Mouse (Mus musculus) midbrain, embryonic 13.5 days (tissue): ENCODE data around the gene Resf1. TPM values are rescaled to one million over a fixed set of nuclear protein-coding genes. Genes with fewer than 3 reads are reported as not detected.
"Not testable (repeated sequence)": the region's sequence is repeated elsewhere in the genome, so short reads cannot be mapped to it uniquely, and the experiment has no call there.

Experiments used
- ATAC-seq: fragments of 200-750 bp; cut with Nextera tagmentation; 2 replicates; pipeline ENCODE4 v1.8.0; 2017; ENCODE audit warnings: mild to moderate bottlenecking, moderate TSS enrichment, moderate library complexity
- H3K27ac ChIP-seq: fragments of 300-500 bp; sonication (generic); 2 replicates; pipeline ENCODE4 v1.5.1; 2015; ENCODE audit warnings: inconsistent platforms, mild to moderate bottlenecking, moderate library complexity
- H3K27me3 ChIP-seq: fragments of 300-500 bp; sonication (generic); 2 replicates; pipeline ENCODE4 v1.6.1; 2015; ENCODE audit warnings: mild to moderate bottlenecking, inconsistent platforms
- H3K36me3 ChIP-seq: fragments of 300-500 bp; sonication (generic); 2 replicates; pipeline ENCODE4 v1.6.1; 2015; ENCODE audit warnings: mild to moderate bottlenecking, inconsistent platforms
- H3K4me1 ChIP-seq: fragments of 300-500 bp; sonication (generic); replicated peaks from 2 replicates; pipeline ENCODE4 v1.6.1; 2015; ENCODE audit warnings: inconsistent platforms
- H3K4me2 ChIP-seq: fragments of 300-500 bp; sonication (generic); replicated peaks from 2 replicates; pipeline ENCODE4 v1.6.1; 2015; ENCODE audit warnings: moderate library complexity, mild to moderate bottlenecking, inconsistent platforms
- H3K4me3 ChIP-seq: fragments of 300-500 bp; sonication (generic); replicated peaks from 2 replicates; pipeline ENCODE4 v1.5.1; 2015; ENCODE audit warnings: mild to moderate bottlenecking, inconsistent platforms
- H3K9ac ChIP-seq: fragments of 300-500 bp; sonication (generic); replicated peaks from 2 replicates; pipeline ENCODE4 v1.6.1; 2015; ENCODE audit warnings: mild to moderate bottlenecking, inconsistent platforms
- H3K9me3 ChIP-seq: fragments of 300-500 bp; sonication (generic); 2 replicates; pipeline ENCODE4 v1.6.1; 2016; ENCODE audit warnings: mild to moderate bottlenecking, inconsistent platforms
- WGBS: fragments of 180-500 bp; shearing (Covaris S2); methylation state at CpG from one replicate; pipeline ENCODE4 v1.1.7; 2015; 5-methylcytosine and 5-hydroxymethylcytosine counted together
- polyA plus RNA-seq: library from polyadenylated mRNA; unstranded; fragments of >200 nt; fragmentation: Nextera tagmentation; extraction: Ambion mirVana; gene quantifications from 2 replicates; pipeline ENCODE4 v1.2.1, GENCODE M21; 2015

The Resf1 gene
- polyA plus RNA-seq = 39.7 and 41.2 TPM in 2 replicates

- 5% methylated on average over 61 of the region's 61 CpGs for WGBS
Measured at GRCm38 (mm10) chr6:149308956-149309932, at the start of gene Resf1. TSS of gene Resf1 (plus strand) at chr6:149309414.

GRCm38 (mm10) chr6:149260801-149261239, 48.4 kb upstream of the Resf1 start:
- 0 out of 2 replicates have a peak, but pooled peaks cover 4% of the 10 kb centered on the region for H3K9me3 ChIP-seq
- no peaks in the 10 kb centered on the region for H3K27me3 ChIP-seq
- H3K9ac ChIP-seq = no peak overlapping the region
- no peak overlapping the region for H3K27ac ChIP-seq
- H3K4me3 ChIP-seq = no peak overlapping the region
- no peak overlapping the region for H3K4me2 ChIP-seq
- no peak for ATAC-seq
- no peaks in the 10 kb centered on the region for H3K36me3 ChIP-seq
- no peaks in the 10 kb centered on the region for H3K4me1 ChIP-seq
- WGBS = 73% methylated on average over 3 of the region's 3 CpGs

More at GRCm38 (mm10) chr6:149308956-149309932, at the start of gene Resf1:
- no peaks in the 10 kb centered on the region for H3K9me3 ChIP-seq
- peak; percentile 100 for ATAC-seq
- peak within 1 kb of the TSS; percentile 65 for H3K4me2 ChIP-seq
- H3K4me3 ChIP-seq = peak within 1 kb of the TSS; percentile 90
- H3K4me1 ChIP-seq = peaks cover 24% of the 10 kb centered on the region
- peaks cover 18% of the 10 kb centered on the region for H3K36me3 ChIP-seq
- no peaks in the 10 kb centered on the region for H3K27me3 ChIP-seq
- H3K27ac ChIP-seq = peak within 1 kb of the TSS; percentile 99
- peak within 1 kb of the TSS; percentile 97 for H3K9ac ChIP-seq

GRCm38 (mm10) chr6:149267951-149268350, 41.3 kb upstream of the Resf1 start:
- Histone ChIP-seq H3K27me3 (no peaks in the 10 kb centered on the region), H3K9ac (no peak overlapping the region), H3K4me1 (no peaks in the 10 kb centered on the region), H3K4me3 (no peak overlapping the region), H3K36me3 (no peaks in the 10 kb centered on the region), H3K4me2 (no peak overlapping the region), H3K9me3 (no peaks in the 10 kb centered on the region), H3K27ac (no peak overlapping the region)
- ATAC-seq = no peak

- WGBS = 79% methylated on average over 2 of the region's 2 CpGs
Measured at GRCm38 (mm10) chr6:149278248-149278731, 30.9 kb upstream of the Resf1 start.

GRCm38 (mm10) chr6:149278866-149279265, 30.3 kb upstream of the Resf1 start:
- Histone ChIP-seq H3K27me3 (no peaks in the 10 kb centered on the region), H3K36me3 (no peaks in the 10 kb centered on the region), H3K27ac (no peak overlapping the region), H3K9ac (no peak overlapping the region), H3K4me2 (no peak overlapping the region), H3K4me1 (no peaks in the 10 kb centered on the region), H3K4me3 (no peak overlapping the region), H3K9me3 (peaks cover 11% of the 10 kb centered on the region; the same call in 1 of the 2 replicates)
- ATAC-seq = no peak
- WGBS = 86% methylated on average over 1 of the region's 1 CpGs

More at GRCm38 (mm10) chr6:149278248-149278731, 30.9 kb upstream of the Resf1 start:
- H3K36me3 ChIP-seq = no peaks in the 10 kb centered on the region
- H3K27me3 ChIP-seq = no peaks in the 10 kb centered on the region
- H3K4me2 ChIP-seq = no peak overlapping the region
- peaks cover 6% of the 10 kb centered on the region; the same call in 1 of the 2 replicates for H3K9me3 ChIP-seq
- ATAC-seq = no peak
- H3K4me1 ChIP-seq = no peaks in the 10 kb centered on the region
- no peak overlapping the region for H3K4me3 ChIP-seq
- no peak overlapping the region for H3K27ac ChIP-seq
- no peak overlapping the region for H3K9ac ChIP-seq

- Histone ChIP-seq H3K36me3 (no peaks in the 10 kb centered on the region), H3K9me3 (peaks cover 11% of the 10 kb centered on the region; the same call in 1 of the 2 replicates), H3K4me3 (no peak overlapping the region), H3K4me2 (no peak overlapping the region), H3K27me3 (no peaks in the 10 kb centered on the region), H3K4me1 (no peaks in the 10 kb centered on the region), H3K27ac (no peak overlapping the region), H3K9ac (no peak overlapping the region)
- no peak for ATAC-seq
Measured at GRCm38 (mm10) chr6:149280511-149280910, 28.7 kb upstream of the Resf1 start.

GRCm38 (mm10) chr6:149288190-149288589, 21.0 kb upstream of the Resf1 start:
- H3K9ac ChIP-seq, ATAC-seq, H3K27ac ChIP-seq, H3K4me2 ChIP-seq, H3K4me3 ChIP-seq, H3K9me3 ChIP-seq, H3K36me3 ChIP-seq, H3K4me1 ChIP-seq, H3K27me3 ChIP-seq: not testable (repeated sequence)
- WGBS = 96% methylated on average over 9 of the region's 9 CpGs

- not testable (repeated sequence) for H3K4me1 ChIP-seq, H3K27ac ChIP-seq, H3K9ac ChIP-seq, H3K27me3 ChIP-seq, ATAC-seq, H3K9me3 ChIP-seq, H3K4me3 ChIP-seq, H3K4me2 ChIP-seq, H3K36me3 ChIP-seq
Measured at GRCm38 (mm10) chr6:149303231-149303630, 6.0 kb upstream of the Resf1 start.

- Histone ChIP-seq H3K36me3 (peaks cover 7% of the 10 kb centered on the region), H3K4me2 (no peak overlapping the region), H3K27me3 (no peaks in the 10 kb centered on the region), H3K9ac (no peak overlapping the region), H3K27ac (no peak overlapping the region), H3K4me3 (no peak overlapping the region), H3K4me1 (peaks cover 24% of the 10 kb centered on the region), H3K9me3 (no peaks in the 10 kb centered on the region)
- 92% methylated on average over 2 of the region's 2 CpGs for WGBS
- ATAC-seq = no peak
Measured at GRCm38 (mm10) chr6:149307092-149307491, 2.1 kb upstream of the Resf1 start.

- no peak overlapping the region for H3K9ac ChIP-seq
- H3K36me3 ChIP-seq = peaks cover 9% of the 10 kb centered on the region
- H3K4me2 ChIP-seq = no peak overlapping the region
- H3K27me3 ChIP-seq = no peaks in the 10 kb centered on the region
- peaks cover 24% of the 10 kb centered on the region for H3K4me1 ChIP-seq
- H3K9me3 ChIP-seq = no peaks in the 10 kb centered on the region
- WGBS = 90% methylated on average over 2 of the region's 2 CpGs
- no peak for ATAC-seq
- no peak overlapping the region for H3K4me3 ChIP-seq
- H3K27ac ChIP-seq = no peak overlapping the region
Measured at GRCm38 (mm10) chr6:149307801-149308200, 1.4 kb upstream of the Resf1 start.

GRCm38 (mm10) chr6:149310226-149310625, 1.0 kb downstream of the Resf1 start:
- Histone ChIP-seq H3K4me3 (peak overlapping the region; percentile 90), H3K27me3 (no peaks in the 10 kb centered on the region), H3K4me1 (peaks cover 24% of the 10 kb centered on the region), H3K36me3 (peaks cover 27% of the 10 kb centered on the region), H3K9ac (peak overlapping the region; percentile 97), H3K9me3 (no peaks in the 10 kb centered on the region), H3K4me2 (peak overlapping the region; percentile 65), H3K27ac (no peak overlapping the region)
- WGBS = 55% methylated on average over 2 of the region's 2 CpGs
- ATAC-seq = no peak

GRCm38 (mm10) chr6:149311044-149311443, 1.8 kb downstream of the Resf1 start:
- Histone ChIP-seq H3K4me3 (peak overlapping the region; percentile 90), H3K4me2 (peak overlapping the region; percentile 65), H3K9ac (no peak overlapping the region), H3K9me3 (no peaks in the 10 kb centered on the region), H3K27me3 (no peaks in the 10 kb centered on the region), H3K4me1 (peaks cover 24% of the 10 kb centered on the region), H3K36me3 (peaks cover 35% of the 10 kb centered on the region), H3K27ac (no peak overlapping the region)
- no peak for ATAC-seq
- 78% methylated on average over 2 of the region's 2 CpGs for WGBS
